Mouse (Mus musculus) brain, embryonic 14.5 days (tissue): ENCODE measurements around the gene Nqo2.

Experiments
- CTCF ChIP-seq: fragments of 200-500 bp; IDR thresholded peaks from 2 replicates; pipeline ENCODE4 v1.5.1; 2012; ENCODE audit warnings: inconsistent platforms, mild to moderate bottlenecking, moderate library complexity, borderline replicate concordance; ENCODE audit not compliant: insufficient read depth, insufficient read length; ENCODE audit errors: extremely low read depth
- POLR2A ChIP-seq: fragments of 200-500 bp; IDR thresholded peaks from 2 replicates; pipeline ENCODE4 v1.6.1; 2012; ENCODE audit warnings: mild to moderate bottlenecking, inconsistent platforms, borderline replicate concordance; ENCODE audit not compliant: poor library complexity, insufficient read depth, insufficient read length, severe bottlenecking; ENCODE audit errors: extremely low read depth

DNA sequence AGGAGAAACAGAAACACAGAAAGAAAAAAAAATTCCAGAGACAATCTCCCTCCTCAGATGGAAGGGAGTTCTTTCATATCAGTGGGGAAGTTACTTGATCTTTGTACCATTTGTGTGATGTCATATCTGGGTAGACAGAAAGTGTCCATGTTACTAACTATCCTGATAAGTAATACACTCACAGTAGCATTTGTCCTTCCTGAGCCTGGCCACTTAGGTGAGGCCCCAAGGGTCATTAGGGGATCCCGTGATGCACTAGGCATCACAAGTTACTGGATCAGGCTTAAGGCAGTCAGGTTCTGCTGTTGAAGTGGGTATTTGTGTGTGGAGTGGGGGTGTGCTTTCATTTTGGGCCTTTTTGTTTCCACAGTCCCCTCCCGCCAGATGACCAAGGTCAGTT is 11.5 kb upstream of the Nqo2 start:
- TF ChIP-seq POLR2A, result no peak
- no peak for TF ChIP-seq CTCF
